In genomic region chr8:72644601-72645000, GRCm38 (mm10) we compare ENCODE assay signal across 9 mouse cellular contexts. TPM values are rescaled to one million over a fixed set of nuclear protein-coding genes. Genes with fewer than 3 reads are reported as not detected.
DNase-seq lines count a peak whose midpoint lies in the region; ATAC-seq lines count a peak whose summit lies in the region.
"Had no signal": no experiment of that assay in that cellular context is flagged by ENCODE, and none has a peak within 500 bp of the region (broad histone marks: within the 10 kb centered on the region; RNA-seq: fewer than 3 reads in every experiment).

No protein-coding gene starts in this region.

- WGBS in heart, embryonic 12.5 days, result 50% methylated on average over 4 of the region's 4 CpGs

- H3K36me3 ChIP-seq in megakaryocyte, embryonic 14.5 days (replicated peaks; ENCODE audit: low read length), result peaks cover 2% of the 10 kb centered on the region
- H3K36me3 ChIP-seq in heart, embryonic 12.5 days, result no peaks in the 10 kb centered on the region
- H3K36me3 ChIP-seq: liver, embryonic 13.5 days had no signal

- DNase-seq in cerebellum, postnatal 14 days, result peak; percentile 29 to 57
- DNase-seq in layer of hippocampus, postnatal 36 days, result peak; percentile 50 to 62
- peak; percentile 69 for DNase-seq in thymus, postnatal 14 days
- no peak for DNase-seq in natural killer cell, adult 2 months (ENCODE audit: low spot score in 2 of 2)
- DNase-seq: liver, embryonic 13.5 days had no signal

- H3K9ac ChIP-seq in heart, embryonic 12.5 days, result no peak overlapping the region
- H3K9ac ChIP-seq: liver, embryonic 13.5 days had no signal

- no peak overlapping the region for H3K27ac ChIP-seq in heart, embryonic 12.5 days (ENCODE audit: poor library complexity, severe bottlenecking)
- H3K27ac ChIP-seq: liver, embryonic 13.5 days had no signal

- no peak for ATAC-seq in cerebellum, adult (ENCODE audit: insufficient number of reproducible peaks, low FRiP score, low TSS enrichment)
- no peak for ATAC-seq in megakaryocyte, adult 5-6 weeks (ENCODE audit: poor library complexity, severe bottlenecking)
- no peak for ATAC-seq in heart, embryonic 12.5 days (ENCODE audit: insufficient number of reproducible peaks, low FRiP score)

- H3K4me3 ChIP-seq in megakaryocyte, embryonic 14.5 days (replicated peaks), result peak overlapping the region; percentile 57
- H3K4me3 ChIP-seq in heart, embryonic 12.5 days, result no peak overlapping the region
- H3K4me3 ChIP-seq: liver, embryonic 13.5 days had no signal

- H3K27me3 ChIP-seq in megakaryocyte, embryonic 14.5 days (replicated peaks), result no peaks in the 10 kb centered on the region
- H3K27me3 ChIP-seq in heart, embryonic 12.5 days (replicated peaks), result no peaks in the 10 kb centered on the region
- H3K27me3 ChIP-seq: liver, embryonic 13.5 days had no signal

- H3K9me3 ChIP-seq in megakaryocyte, embryonic 14.5 days, result peaks cover 8% of the 10 kb centered on the region
- no peaks in the 10 kb centered on the region for H3K9me3 ChIP-seq in heart, embryonic 12.5 days (replicated peaks)
- H3K9me3 ChIP-seq: liver, embryonic 13.5 days had no signal

- no peak overlapping the region for H3K4me2 ChIP-seq in heart, embryonic 12.5 days
- H3K4me2 ChIP-seq: liver, embryonic 13.5 days had no signal

- peaks cover 56% of the 10 kb centered on the region for H3K4me1 ChIP-seq in megakaryocyte, embryonic 14.5 days
- H3K4me1 ChIP-seq in heart, embryonic 12.5 days (replicated peaks), result peaks cover 14% of the 10 kb centered on the region

RNA-seq across cellular contexts. Expression of gene Nwd1, which starts 1.9 kb away (rescaled TPM):
- 0.11 and 0.58 TPM in 2 replicates for polyA plus RNA-seq in megakaryocyte, embryonic 14.5 days (2012; ENCODE audit: insufficient read depth, low replicate concordance)
- total RNA-seq in megakaryocyte, adult 5-6 weeks (2015), result 0.09 and 0.11 TPM in 2 replicates
- 0.55 and 0.61 TPM in 2 replicates for total RNA-seq in megakaryocyte, adult 5-6 weeks (2017)
- total RNA-seq in layer of hippocampus, postnatal 36 days (2021), result 10 to 100 TPM; 47.1 to 57.8 TPM
- 0.13 and 0.15 TPM in 2 replicates for polyA plus RNA-seq in heart, embryonic 12.5 days (2016; fragmentation: Nextera tagmentation; extraction: Ambion mirVana)
- polyA plus RNA-seq: liver, embryonic 13.5 days had no signal

Comparison
In these comparisons a context has a peak if more than half of its experiments do, and no peak if none do; other contexts are left out.
1. DNase-seq: peak in cerebellum, postnatal 14 days (2 of 2), layer of hippocampus, postnatal 36 days (2 of 2) and thymus, postnatal 14 days (single experiment); none in natural killer cell, adult 2 months (0 of 2).
2. RNA of gene Nwd1, which starts 1.9 kb away (total RNA-seq): 47.1 to 57.8 TPM in layer of hippocampus, postnatal 36 days; 0.09 to 0.61 TPM in megakaryocyte, adult 5-6 weeks; every median in the first group is over 10 times any median in the second.